Mouse (Mus musculus): Measurements from ENCODE around the gene Maml3.

The Maml3 gene

DNA sequence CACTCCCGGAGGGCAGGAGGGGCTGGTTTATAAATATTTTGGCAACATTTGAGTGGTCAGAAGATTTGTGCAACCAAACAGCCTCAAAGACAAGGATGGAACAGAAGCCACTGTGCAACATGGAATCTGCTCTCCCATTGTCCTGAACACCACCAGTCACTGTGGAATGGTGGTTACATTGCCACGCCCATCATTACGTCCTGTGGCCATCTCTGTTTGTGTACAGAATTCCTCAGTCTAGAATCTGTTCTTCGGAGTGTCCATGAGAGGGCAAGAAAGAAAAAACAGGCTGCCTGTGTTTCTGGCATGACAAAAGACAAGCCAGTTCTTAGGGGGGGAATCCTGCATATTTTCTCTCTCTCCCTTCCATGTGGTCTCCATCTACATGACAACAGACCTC lies 150.4 kb downstream of the Maml3 start:
- no peak for DNase-seq (ENCODE audit: low spot score in 2 of 2)

GRCm38 (mm10) chr3:51953927-51954326 lies 150.9 kb downstream of the Maml3 start:
- no peak for DNase-seq (ENCODE audit: low spot score in 2 of 2)

GRCm38 (mm10) chr3:51952728-51953623 lies 151.9 kb downstream of the Maml3 start:
- DNase-seq (ENCODE audit: low spot score in 2 of 2), result no peak

DNA sequence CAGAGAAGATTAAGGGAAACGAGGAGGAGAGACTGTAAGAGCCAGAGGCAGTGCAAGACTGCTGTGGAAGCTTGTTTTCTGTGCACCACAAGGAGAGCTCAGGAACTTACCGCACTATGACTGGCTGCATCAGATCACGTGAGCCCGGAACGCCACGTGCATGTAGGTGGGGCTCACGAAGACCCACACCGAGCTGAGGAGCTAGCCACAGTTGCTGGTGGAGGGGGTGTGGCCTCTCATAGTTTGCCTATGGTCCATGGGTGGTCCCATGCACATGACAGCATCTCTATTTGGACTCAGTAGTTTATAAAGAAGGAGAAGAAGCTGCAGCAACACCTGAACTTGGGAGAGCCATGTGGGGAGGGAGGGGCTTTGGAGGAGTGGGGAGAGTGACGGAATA lies 152.6 kb downstream of the Maml3 start:
- DNase-seq (ENCODE audit: low spot score in 2 of 2), result no peak

DNA sequence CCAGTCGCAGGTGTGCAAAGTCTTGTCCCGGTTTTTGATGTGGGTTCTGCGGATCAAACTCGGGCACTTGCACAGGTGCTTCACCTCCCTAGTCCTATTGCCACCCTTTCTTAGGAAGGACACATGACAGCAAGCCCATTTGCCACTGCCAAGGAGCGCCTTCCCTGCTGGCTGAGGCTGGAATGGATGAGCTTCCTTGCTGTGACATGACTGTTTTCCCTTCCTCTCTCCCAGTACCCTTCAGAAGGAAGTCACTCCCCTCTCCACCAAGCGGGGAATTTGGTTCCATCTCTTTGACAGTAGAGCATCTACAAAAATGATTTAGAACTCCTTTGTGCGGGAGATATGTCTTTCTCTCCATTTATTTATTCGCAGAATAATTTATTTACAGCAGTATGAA lies 155.2 kb downstream of the Maml3 start:
- DNase-seq (ENCODE audit: low spot score in 2 of 2), result no peak

- DNase-seq (ENCODE audit: low spot score in 2 of 2), result no peak
These were observed 157.7 kb downstream of the Maml3 start for GRCm38 (mm10) chr3:51947168-51947567.

DNA sequence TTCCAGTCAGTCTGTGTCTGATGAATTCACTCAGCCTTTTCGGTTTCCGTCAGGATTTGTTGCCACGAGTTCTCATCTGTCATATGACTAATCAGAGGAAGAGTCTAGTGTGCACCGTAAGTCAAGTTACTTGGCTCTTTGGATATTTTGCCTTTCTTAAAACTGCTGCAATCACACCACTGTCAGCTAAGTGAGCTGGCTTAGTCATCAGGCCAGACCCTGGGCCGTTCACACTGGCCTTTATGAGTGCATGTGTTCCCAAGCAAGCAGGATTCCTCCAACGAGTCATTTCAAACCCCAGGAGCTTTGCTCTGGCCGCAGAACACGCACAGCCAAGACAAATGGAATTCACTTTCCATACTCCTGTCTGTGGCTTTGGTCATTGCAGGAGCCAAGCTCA lies 161.2 kb downstream of the Maml3 start:
- DNase-seq (ENCODE audit: low spot score in 2 of 2), result no peak

DNA sequence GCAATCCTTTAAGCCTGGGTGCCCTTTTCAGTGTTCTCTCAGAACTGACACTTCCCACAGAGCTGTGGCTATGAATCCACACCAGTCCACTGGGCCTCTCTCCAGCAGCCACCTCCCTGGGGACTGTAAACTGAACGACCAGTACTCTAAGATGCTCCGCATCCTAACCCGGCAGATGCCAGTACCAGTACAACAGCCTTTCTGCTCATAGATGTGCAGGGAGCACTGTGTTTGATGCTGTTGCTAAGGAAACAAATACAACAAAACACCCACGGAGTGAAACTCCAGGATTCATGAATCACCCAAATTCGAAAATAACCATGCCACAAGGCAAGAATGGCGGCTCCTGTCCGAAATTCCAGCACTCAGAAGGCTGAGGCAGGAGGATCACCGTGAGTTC lies 163.1 kb downstream of the Maml3 start:
- DNase-seq (ENCODE audit: low spot score in 2 of 2), result no peak

DNA sequence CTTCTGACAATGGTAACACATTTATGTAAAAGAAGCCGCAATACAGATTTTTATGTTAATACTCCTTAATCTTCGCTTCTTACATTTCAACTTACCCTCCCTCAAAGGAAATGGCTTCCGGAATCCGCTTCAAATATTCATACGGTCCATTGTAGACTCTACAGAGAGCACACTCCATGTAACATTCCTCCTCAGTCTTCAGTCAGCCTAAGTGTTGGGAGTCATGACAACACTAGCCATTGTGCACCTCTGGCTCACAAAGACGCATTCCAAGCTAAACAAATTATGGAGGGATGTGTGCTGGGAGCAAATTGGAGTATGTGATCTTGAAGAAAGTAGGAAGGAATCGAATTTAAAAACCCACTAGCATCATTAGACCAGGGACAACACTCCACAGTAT lies 165.0 kb downstream of the Maml3 start:
- DNase-seq (ENCODE audit: low spot score in 2 of 2), result no peak

- DNase-seq (ENCODE audit: low spot score in 2 of 2), result no peak
These were observed 165.8 kb downstream of the Maml3 start for GRCm38 (mm10) chr3:51939054-51939453.

DNA sequence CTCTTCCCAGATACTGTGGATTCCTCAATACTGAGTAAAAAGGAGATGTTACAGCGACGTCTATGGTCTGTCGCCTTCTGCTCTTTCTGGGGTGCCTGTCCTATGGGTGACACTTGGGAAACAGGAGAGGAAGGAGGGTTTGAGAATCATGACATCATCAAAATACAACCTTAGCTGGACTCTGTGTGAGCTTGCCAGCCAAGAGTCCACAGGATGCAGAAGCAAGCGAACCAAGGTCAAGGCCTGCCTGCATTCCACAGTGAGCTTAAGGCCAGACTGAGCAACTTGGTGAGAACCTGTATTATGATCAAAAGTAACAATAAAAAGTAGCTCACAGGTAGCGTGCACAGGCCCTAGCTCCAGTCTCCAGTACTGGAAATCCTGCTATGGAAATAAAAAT lies 167.7 kb downstream of the Maml3 start:
- DNase-seq (ENCODE audit: low spot score in 2 of 2), result no peak

GRCm38 (mm10) chr3:51934531-51935485 lies 170.1 kb downstream of the Maml3 start:
- no peak for DNase-seq (ENCODE audit: low spot score in 2 of 2)

- DNase-seq (ENCODE audit: low spot score in 2 of 2), result no peak
These were observed 176.7 kb downstream of the Maml3 start for GRCm38 (mm10) chr3:51928188-51928587.

- DNase-seq (ENCODE audit: low spot score in 2 of 2), result no peak
These were observed 177.3 kb downstream of the Maml3 start for GRCm38 (mm10) chr3:51927591-51927990.

DNA sequence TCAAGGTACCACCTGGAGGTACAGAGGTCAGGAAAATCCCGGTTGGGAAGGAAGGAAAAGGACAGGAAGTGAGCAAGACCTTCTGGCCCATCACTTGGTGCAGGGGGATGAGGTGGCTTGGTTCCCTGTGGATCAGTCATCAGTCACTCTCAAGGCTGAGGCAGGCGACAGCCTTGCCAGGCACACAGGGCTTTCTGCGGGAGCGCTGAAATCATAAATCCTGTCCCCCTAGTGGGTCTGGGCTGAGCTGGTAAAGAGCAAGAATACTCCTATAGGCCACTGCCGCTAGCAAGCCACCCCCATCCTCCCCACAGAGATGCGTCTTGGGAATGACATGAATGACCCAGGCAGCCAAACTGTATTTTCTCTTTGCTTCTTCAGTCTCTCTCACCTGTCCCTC lies 177.8 kb downstream of the Maml3 start:
- no peak for DNase-seq (ENCODE audit: low spot score in 2 of 2)

DNA sequence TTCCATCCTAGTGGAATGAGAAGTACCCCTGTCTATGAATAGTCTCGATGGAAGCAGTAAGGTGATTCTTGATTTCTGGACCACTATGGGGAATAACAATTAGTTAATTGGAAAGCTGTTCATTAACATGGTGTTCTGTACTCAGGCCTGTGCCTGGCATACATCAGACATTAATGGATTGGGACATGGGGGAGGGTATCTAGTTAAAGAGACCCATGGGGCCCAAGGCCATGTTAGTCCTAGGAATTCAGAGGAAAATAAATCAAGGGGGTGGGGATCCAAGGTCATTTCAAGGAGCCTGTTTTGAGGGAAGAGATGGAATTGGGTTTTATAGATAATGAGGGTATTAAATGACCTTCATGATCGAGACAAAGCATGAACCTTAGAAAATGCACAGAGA lies 179.1 kb downstream of the Maml3 start:
- no peak for DNase-seq (ENCODE audit: low spot score in 2 of 2)

DNA sequence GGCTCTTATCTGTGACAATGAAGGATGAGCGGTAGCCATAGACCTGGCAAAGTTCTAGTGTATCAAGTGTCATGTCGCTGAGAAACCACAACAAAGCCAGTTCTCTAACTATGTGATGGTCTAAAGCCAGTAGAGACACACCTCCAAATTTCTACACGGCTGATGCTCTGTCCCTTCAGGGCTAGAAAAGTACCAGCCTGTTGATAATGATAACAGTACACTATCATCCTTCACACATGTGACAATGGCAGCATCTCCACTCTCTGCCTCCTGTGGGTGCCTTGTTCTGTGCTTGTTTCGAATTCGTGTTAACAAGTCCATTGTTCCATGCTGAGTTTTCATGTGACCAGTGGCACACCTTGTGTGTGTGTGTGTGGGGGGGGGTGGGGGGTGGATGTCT lies 180.2 kb downstream of the Maml3 start:
- DNase-seq (ENCODE audit: low spot score in 2 of 2), result no peak

DNA sequence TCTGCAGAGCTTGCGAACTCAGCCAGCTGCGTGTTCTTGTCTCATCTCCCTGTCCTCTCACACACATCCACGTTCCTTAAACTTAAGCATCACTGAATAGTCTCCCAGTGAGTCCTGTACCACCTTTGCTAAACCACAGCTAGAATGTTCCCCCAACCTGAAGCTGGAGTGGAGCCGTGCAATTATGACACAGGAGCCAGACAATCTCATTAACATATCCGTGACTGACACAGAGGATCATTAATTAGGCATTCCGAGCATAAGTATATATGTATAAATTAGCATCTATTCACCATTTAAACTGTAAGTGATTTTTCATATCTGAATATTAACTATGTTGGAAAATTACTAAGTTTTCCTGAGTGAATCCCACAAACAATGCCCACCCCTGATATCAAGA lies 181.1 kb downstream of the Maml3 start:
- no peak for DNase-seq (ENCODE audit: low spot score in 2 of 2)

- DNase-seq (ENCODE audit: low spot score in 2 of 2), result no peak
These were observed 188.0 kb downstream of the Maml3 start for GRCm38 (mm10) chr3:51916902-51917301.

DNA sequence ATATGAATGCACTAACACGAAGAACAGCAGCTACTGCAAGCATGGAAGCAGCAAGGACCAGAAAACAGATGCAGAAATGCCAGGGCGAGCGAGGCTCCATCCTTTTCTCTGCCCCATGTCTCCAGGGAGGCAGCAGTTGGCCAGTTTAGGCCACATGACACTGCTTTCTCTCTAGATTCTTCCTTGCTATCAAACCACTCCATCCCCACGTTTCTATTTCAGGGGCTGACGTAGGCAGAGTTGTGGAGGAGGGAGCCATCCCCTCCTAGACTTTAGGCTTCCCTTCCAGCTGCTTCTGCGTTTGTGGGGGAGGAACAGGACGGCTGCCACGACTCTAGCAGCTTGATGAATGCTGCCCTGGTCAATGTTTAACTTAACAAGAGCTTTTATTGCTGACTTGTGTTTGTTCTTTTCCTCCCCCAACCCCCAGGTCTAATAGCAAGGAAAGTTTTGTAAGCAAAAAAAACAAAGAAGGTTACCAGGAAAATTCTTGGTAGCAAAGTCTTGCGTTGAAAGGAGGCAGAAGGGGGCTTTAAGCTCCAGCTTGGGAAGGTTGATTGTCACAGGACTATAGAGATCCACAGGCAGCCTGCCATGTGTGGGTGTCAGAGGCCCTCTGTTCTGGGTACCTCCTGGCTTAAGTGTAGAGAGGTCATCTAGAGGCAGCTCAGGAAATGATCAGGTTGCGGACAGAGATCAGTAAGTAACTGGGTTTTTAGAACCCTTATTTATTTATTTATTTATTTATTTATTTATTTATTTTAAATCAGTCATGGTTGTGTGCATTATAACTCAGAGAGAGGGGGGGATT lies 188.6 kb downstream of the Maml3 start:
- no peak for DNase-seq (ENCODE audit: low spot score in 2 of 2)

- DNase-seq (ENCODE audit: low spot score in 2 of 2), result no peak
These were observed 189.5 kb downstream of the Maml3 start for GRCm38 (mm10) chr3:51915415-51915814.

- DNase-seq (ENCODE audit: low spot score in 2 of 2), result no peak
These were observed 190.0 kb downstream of the Maml3 start for GRCm38 (mm10) chr3:51914900-51915299.

Measured in spleen, postnatal 4 days (tissue).